Mouse (Mus musculus) kidney, postnatal 0 days (tissue): ENCODE measurements around the gene Gdpd1. TPM values are rescaled to one million over a fixed set of nuclear protein-coding genes. Genes with fewer than 3 reads are reported as not detected.

ENCODE experiments used
- ATAC-seq: fragments of 200-750 bp; cut with Nextera tagmentation; replicated peaks from 2 replicates; pipeline ENCODE4 v1.8.0; 2017; ENCODE audit warnings: low read depth, moderate number of reproducible peaks, moderate TSS enrichment, moderate library complexity; ENCODE audit not compliant: low FRiP score
- DNase-seq: peaks from one replicate; pipeline ENCODE4 v3.0.0-alpha.2; 2016; ENCODE audit warnings: low spot score
- H3K27ac ChIP-seq: fragments of 300-500 bp; sonication (generic); 2 replicates; pipeline ENCODE4 v1.5.1; 2014; ENCODE audit warnings: mild to moderate bottlenecking
- H3K27me3 ChIP-seq: fragments of 300-500 bp; sonication (generic); 2 replicates; pipeline ENCODE4 v1.6.1; 2014; ENCODE audit warnings: low read length, mixed read lengths; ENCODE audit not compliant: insufficient read depth
- H3K36me3 ChIP-seq: fragments of 300-500 bp; sonication (generic); 2 replicates; pipeline ENCODE4 v1.6.1; 2014; ENCODE audit warnings: low read length, mixed read lengths; ENCODE audit not compliant: insufficient read depth
- H3K4me1 ChIP-seq: fragments of 300-500 bp; sonication (generic); replicated peaks from 2 replicates; pipeline ENCODE4 v1.6.1; 2014; ENCODE audit warnings: antibody characterized with exemption, low read length, mixed read lengths; ENCODE audit not compliant: insufficient read depth
- H3K4me2 ChIP-seq: fragments of 300-500 bp; sonication (generic); 2 replicates; pipeline ENCODE4 v1.6.1; 2014; ENCODE audit warnings: mild to moderate bottlenecking, low read length, moderate library complexity, mixed read lengths
- H3K4me3 ChIP-seq: fragments of 300-500 bp; sonication (generic); replicated peaks from 2 replicates; pipeline ENCODE4 v1.5.1; 2014; ENCODE audit warnings: low read depth, low read length
- H3K9ac ChIP-seq: fragments of 300-500 bp; sonication (generic); 2 replicates; pipeline ENCODE4 v1.6.1; 2014; ENCODE audit warnings: low read depth, low read length
- H3K9me3 ChIP-seq: fragments of 300-500 bp; sonication (generic); replicated peaks from 2 replicates; pipeline ENCODE4 v1.6.1; 2016; ENCODE audit warnings: low read length, inconsistent platforms, mixed read lengths
- CTCF ChIP-seq: IDR thresholded peaks from 2 replicates; pipeline ENCODE4 v1.5.1; 2016; ENCODE audit warnings: antibody characterized with exemption, low read depth, mild to moderate bottlenecking, moderate library complexity
- WGBS: fragments of 180-500 bp; shearing (Covaris S2); extraction: QIAGEN DNeasy Blood & Tissue Kit; methylation state at CpG from one replicate; pipeline ENCODE4 v1.1.7; 2014; 5-methylcytosine and 5-hydroxymethylcytosine counted together
- microRNA counts: library from miRNA; unstranded; fragments of <30 nt; microRNA quantifications from one replicate; lab custom pipeline; 2015
- microRNA-seq: library from miRNA; unstranded; fragments of <30 nt; microRNA quantifications from one replicate; pipeline ENCODE4, GENCODE M21; 2016
- polyA plus RNA-seq: library from polyadenylated mRNA; unstranded; fragments of >200 nt; fragmentation: Nextera tagmentation; extraction: Ambion mirVana; gene quantifications from 2 replicates; pipeline ENCODE4 v1.2.1, GENCODE M21; 2015

Gene Gdpd1
- polyA plus RNA-seq, 1 experiment from 2014 or later, result 22.3 TPM

DNA sequence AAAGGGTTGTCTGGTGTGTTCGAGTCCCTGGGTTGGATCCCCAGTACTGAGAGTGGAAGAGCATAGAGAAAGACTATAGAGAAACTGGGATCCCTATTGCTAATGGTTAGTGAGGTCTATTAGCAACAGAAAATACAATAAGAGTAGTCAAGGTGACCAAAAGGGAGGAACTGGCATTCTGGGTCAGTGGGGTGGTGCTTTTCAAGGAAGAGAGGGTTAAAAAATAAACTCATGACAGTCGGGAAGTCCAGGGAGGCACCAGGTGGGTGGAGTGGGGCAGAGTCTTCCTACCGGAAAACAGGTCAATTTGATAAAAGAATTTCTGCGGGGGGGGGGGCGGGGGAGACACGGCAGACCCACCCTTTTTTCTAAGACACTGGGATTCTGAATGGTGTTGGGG lies 79.5 kb downstream of the Gdpd1 start:
- ATAC-seq (no peak), DNase-seq (no peak)
- Histone ChIP-seq H3K9ac (no peak overlapping the region), H3K4me1 (peaks cover 16% of the 10 kb centered on the region; the same call in 1 of the 2 replicates), H3K4me3 (peak overlapping the region; percentile 99), H3K27ac (peak overlapping the region; percentile 31; the same call in 1 of the 2 replicates), H3K27me3 (no peaks in the 10 kb centered on the region), H3K9me3 (no peaks in the 10 kb centered on the region), H3K36me3 (no peaks in the 10 kb centered on the region), H3K4me2 (peak overlapping the region; percentile 69)
- TF ChIP-seq CTCF, result no peak
- WGBS, result 18% methylated on average over 5 of the region's 6 CpGs

DNA sequence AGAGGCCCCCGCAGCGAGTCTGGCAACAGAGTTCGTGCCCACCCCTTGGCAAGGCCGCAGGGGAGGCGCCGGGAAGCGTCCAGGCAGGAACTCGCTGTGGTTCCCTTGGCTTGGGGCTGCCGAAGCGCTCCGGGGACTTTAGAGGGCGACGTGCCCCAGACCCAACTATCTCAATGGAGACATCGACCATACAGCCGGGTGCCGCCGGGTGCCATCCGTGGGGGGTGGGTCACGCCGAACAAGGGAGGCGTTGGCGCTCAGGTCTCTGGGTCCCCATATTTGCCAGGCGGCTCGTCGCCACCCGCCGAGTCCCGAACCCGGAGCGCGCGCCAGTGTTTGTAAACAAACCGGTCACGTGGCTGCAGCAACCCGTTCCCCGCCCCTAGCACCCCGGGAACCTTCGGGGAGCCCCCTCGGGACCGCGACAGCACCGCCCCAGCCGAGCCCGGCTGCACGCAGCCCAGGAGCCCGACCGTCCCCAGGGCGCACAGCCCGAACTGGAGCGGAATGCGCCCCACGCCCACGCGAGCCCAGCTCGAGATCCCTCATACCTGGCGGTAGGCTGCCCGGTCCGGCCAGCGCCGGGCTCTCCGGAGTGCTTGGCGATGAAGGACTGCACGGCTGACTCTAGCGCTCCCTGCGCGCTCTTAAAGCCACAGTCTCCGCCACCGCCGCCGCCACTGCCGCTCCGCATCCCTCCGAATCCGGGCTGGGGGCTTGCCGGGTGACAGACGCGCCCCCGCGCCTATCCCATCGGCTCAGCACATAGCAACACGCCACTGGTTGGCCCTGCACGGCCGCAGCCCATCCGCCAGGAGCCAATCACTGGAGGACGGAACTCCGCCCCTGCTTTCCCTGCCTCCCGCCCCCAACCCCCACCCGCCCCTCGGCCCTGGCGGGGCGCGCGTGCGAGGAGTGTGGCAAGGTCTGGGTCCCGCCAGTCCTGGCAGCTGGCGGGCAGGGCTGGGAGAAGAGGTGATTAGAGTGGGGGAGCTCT lies 80.5 kb downstream of the Gdpd1 start, which contains the start of gene Ypel2:
TSS of gene Ypel2 (minus strand) at position 667 of the 997 bp plus-strand sequence.
- Histone ChIP-seq H3K27ac (peak within 1 kb of the TSS; percentile 93), H3K4me1 (peaks cover 16% of the 10 kb centered on the region; the same call in 1 of the 2 replicates), H3K36me3 (no peaks in the 10 kb centered on the region), H3K4me3 (peak within 1 kb of the TSS; percentile 99), H3K9ac (peak within 1 kb of the TSS; percentile 86), H3K4me2 (peak within 1 kb of the TSS; percentile 69), H3K27me3 (no peaks in the 10 kb centered on the region), H3K9me3 (no peaks in the 10 kb centered on the region)
- WGBS, result under 1% methylated on average over 90 of the region's 96 CpGs
- DNase-seq, result peak; percentile 98
- ATAC-seq, result peak; percentile 99
- no peak for TF ChIP-seq CTCF

DNA sequence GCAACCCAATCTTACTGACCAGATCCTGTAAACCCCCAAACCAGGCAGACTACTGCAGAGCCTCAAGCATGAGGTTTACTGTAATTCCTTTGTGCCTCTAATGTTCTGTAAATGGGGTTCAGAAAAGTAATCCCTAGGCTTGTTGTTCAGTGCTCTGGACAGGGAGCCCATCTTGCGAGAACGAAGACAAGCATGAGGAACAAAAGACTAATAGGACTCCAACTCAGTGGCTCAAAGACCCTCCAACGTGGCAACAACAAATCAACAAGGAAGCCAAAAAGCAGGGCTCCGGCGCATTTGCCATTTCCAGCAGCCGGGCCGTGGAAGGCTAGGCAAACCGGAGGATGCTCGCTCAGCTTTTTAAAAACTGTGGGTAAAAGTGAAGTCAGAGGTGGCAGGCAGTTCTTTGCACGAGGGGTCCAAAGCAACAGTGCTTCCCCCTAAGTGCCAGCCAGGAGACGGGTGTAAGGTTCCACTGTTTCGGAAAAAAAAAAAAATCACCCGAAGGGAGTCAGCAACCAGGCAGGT lies 81.3 kb downstream of the Gdpd1 start:
- no peak for TF ChIP-seq CTCF
- ATAC-seq, result no peak
- Histone ChIP-seq H3K4me2 (peak overlapping the region; percentile 69), H3K9me3 (no peaks in the 10 kb centered on the region), H3K27me3 (no peaks in the 10 kb centered on the region), H3K4me1 (peaks cover 16% of the 10 kb centered on the region; the same call in 1 of the 2 replicates), H3K9ac (peak overlapping the region; percentile 86), H3K27ac (peak overlapping the region; percentile 93), H3K36me3 (no peaks in the 10 kb centered on the region), H3K4me3 (peak overlapping the region; percentile 99)
- peak; percentile 28 for DNase-seq
- 3% methylated on average over 13 of the region's 13 CpGs for WGBS

DNA sequence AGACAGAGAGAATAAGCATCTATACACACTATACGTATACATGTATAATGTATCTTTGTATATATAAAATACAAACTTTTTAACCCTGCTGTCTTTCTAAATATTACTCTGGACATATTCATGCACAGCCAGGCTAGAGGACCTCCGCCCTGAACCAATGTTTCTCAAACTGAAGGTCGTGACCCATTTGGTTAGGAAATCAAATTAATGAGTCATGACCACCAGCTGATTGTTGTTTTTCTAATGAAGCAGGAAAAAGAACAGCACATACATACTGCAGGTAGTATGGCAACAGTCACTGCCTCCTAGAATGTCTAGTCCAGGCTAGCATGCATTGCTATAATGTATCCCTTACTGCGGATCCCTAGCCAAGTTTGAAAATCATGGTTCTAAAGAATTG lies 82.6 kb downstream of the Gdpd1 start:
- H3K27ac ChIP-seq, result no peak overlapping the region
- no peaks in the 10 kb centered on the region for H3K9me3 ChIP-seq
- DNase-seq (no peak), ATAC-seq (no peak)
- TF ChIP-seq CTCF, result no peak
- H3K4me2 ChIP-seq, result peak overlapping the region; percentile 69
- no peak overlapping the region for H3K9ac ChIP-seq
- 57% methylated on average over 4 of the region's 4 CpGs for WGBS
- no peaks in the 10 kb centered on the region for H3K27me3 ChIP-seq
- H3K4me1 ChIP-seq, result peaks cover 16% of the 10 kb centered on the region; the same call in 1 of the 2 replicates
- H3K36me3 ChIP-seq, result no peaks in the 10 kb centered on the region
- H3K4me3 ChIP-seq, result peak overlapping the region; percentile 99; the same call in 1 of the 2 replicates

DNA sequence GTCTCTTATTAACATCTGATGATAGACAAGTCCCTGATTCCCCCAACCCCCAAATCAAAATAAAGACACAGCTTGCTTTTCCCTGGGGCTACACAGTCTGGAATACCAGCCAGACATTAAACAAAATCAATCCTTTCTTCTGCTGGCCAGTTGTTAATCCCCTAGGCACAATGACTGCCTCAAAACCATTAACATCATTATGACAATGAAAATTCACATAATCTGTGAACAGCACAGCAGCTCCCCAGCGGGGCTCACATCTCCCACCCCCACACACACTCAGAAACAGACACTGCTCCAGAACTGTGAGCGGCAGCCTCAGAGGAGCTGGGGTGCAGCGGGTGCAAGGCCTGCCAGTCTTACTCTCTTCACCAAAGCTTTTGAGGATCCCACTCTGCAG lies 83.6 kb downstream of the Gdpd1 start:
- peak overlapping the region; percentile 23 for H3K4me2 ChIP-seq
- no peak for ATAC-seq
- 73% methylated on average over 3 of the region's 3 CpGs for WGBS
- H3K27ac ChIP-seq, result no peak overlapping the region
- peaks cover 16% of the 10 kb centered on the region; the same call in 1 of the 2 replicates for H3K4me1 ChIP-seq
- H3K4me3 ChIP-seq, result 0 out of 2 replicates have a peak overlapping the region, but pooled peaks have one; percentile 4
- H3K9me3 ChIP-seq, result no peaks in the 10 kb centered on the region
- H3K9ac ChIP-seq, result no peak overlapping the region
- no peaks in the 10 kb centered on the region for H3K27me3 ChIP-seq
- TF ChIP-seq CTCF, result no peak
- no peak for DNase-seq
- no peaks in the 10 kb centered on the region for H3K36me3 ChIP-seq

DNA sequence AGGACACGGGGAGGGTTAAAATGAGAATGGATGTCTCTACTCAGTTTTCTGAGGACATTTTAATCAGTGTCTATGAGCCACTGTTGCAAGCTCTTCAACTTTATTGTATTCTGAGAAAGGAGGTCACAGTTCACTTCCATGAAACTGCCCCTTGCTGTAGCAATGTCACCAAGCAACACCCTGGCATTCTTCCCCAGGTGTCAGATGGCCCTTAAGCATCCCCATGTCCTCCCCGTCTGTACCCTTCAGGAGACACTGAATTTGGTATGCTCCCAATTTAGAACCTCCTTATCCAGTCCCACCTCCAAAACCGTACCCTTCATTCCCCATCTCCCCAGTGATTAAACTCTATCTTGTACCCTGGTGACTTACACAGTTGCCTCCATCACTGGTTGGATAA lies 88.9 kb downstream of the Gdpd1 start:
- no peaks in the 10 kb centered on the region for H3K27me3 ChIP-seq
- H3K36me3 ChIP-seq, result no peaks in the 10 kb centered on the region
- TF ChIP-seq CTCF, result no peak
- peaks cover 3% of the 10 kb centered on the region; the same call in 1 of the 2 replicates for H3K4me1 ChIP-seq
- ATAC-seq (no peak), DNase-seq (no peak)
- no peaks in the 10 kb centered on the region for H3K9me3 ChIP-seq
- 70% methylated on average over 3 of the region's 3 CpGs for WGBS
- no peak overlapping the region for H3K4me3 ChIP-seq
- no peak overlapping the region for H3K27ac ChIP-seq
- H3K4me2 ChIP-seq, result no peak overlapping the region
- no peak overlapping the region for H3K9ac ChIP-seq

MicroRNA genes within 50 kb of the gene (microRNA counts, 519-probe panel; counts per million panel counts)
- 6,477 counts per million, percentile 92 among the panel's probes with 10 or more counts for microRNA mmu-miR-301a (lab: Ali Mortazavi, UCI)

Small RNAs within 50 kb of the gene (microRNA-seq; reads per million reads assigned to microRNA genes)
- 910 reads per million, percentile 77 among the genes with 10 or more reads in this experiment for gene Mir301

Other genes with a start within 250 kb of the Gdpd1 start
- 10.6 and 11.1 TPM in 2 replicates for gene Ypel2, start 80.4 kb downstream of the Gdpd1 start, polyA plus RNA-seq
- 12.6 and 13.2 TPM in 2 replicates for gene Smg8, start 12.7 kb upstream of the Gdpd1 start, polyA plus RNA-seq
- gene Prr11, start 34.6 kb upstream of the Gdpd1 start, polyA plus RNA-seq, result 3.7 and 4.0 TPM in 2 replicates
- 31.0 and 34.7 TPM in 2 replicates for gene Ska2, start 35.2 kb upstream of the Gdpd1 start, polyA plus RNA-seq
- gene Trim37, start 53.0 kb upstream of the Gdpd1 start, polyA plus RNA-seq, result 19.8 and 22.3 TPM in 2 replicates